Mouse (Mus musculus): ENCODE measurements around the gene Ctps2. TPM values are rescaled to one million over a fixed set of nuclear protein-coding genes. Genes with fewer than 3 reads are reported as not detected.

Ctps2 gene
- polyA plus RNA-seq, 1 experiment, result 56.5 TPM

DNA sequence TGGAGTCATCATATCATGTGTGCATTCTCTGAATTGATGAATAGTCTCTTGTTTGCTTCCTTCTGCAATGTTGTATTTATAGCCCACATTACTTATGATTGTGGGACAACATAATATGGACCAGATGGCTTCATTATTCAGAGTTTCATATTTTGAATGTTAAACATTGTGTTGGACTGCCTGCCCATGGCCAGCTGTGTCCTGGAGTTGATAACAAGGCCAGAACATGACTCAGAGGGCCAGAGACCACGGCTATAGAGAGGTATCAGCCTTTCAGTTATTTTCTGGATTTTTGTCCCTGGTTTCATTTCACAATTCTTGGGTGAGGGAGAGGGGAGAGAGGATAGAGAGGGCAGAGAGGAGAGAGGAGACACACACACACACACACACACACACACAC, 162.9 kb downstream of the Ctps2 start:
- Histone ChIP-seq H3K27ac (ENCODE audit: insufficient read depth, low read length) (0 out of 2 replicates have a peak overlapping the region, but pooled peaks have one; percentile 58), H3K4me3 (ENCODE audit: insufficient read depth, low read length) (no peak overlapping the region), H3K4me1 (ENCODE audit: control insufficient read depth, insufficient read depth, low read length) (no peaks in the 10 kb centered on the region)
- no peak for TF ChIP-seq CTCF (IDR thresholded peaks at IDR 0.05; ENCODE audit: borderline replicate concordance, insufficient read depth, low read length)
- no peak for TF ChIP-seq POLR2A (IDR thresholded peaks at IDR 0.05; ENCODE audit: low read depth, low read length)

Other genes with a start within 250 kb of the Ctps2 start
- 343 and 367 TPM in 2 replicates for gene Rbbp7, start 140.8 kb upstream of the Ctps2 start, polyA plus RNA-seq (2011; ENCODE audit: insufficient read length, low read depth, missing spikeins)
- 10.0 and 12.5 TPM in 2 replicates for gene Txlng, start 71.8 kb upstream of the Ctps2 start, polyA plus RNA-seq (2011; ENCODE audit: insufficient read length, low read depth, missing spikeins)
- 64.5 and 67.1 TPM in 2 replicates for gene Syap1, start 12.8 kb upstream of the Ctps2 start, polyA plus RNA-seq (2011; ENCODE audit: insufficient read length, low read depth, missing spikeins)
- not detected in 2 replicates for gene S100g, start 63.4 kb downstream of the Ctps2 start, polyA plus RNA-seq (2011; ENCODE audit: insufficient read length, low read depth, missing spikeins)

All from embryonic fibroblast, embryonic 13.5 days (primary cell).